Mouse (Mus musculus) bone marrow, adult 2 months (tissue): Measurements from ENCODE around the gene Tspan15. TPM values are rescaled to one million over a fixed set of nuclear protein-coding genes. Genes with fewer than 3 reads are reported as not detected.

Source experiments
- H3K27ac ChIP-seq: fragments of 200-500 bp; 2 replicates; pipeline ENCODE4 v1.5.1; 2012; ENCODE audit warnings: low read depth, mild to moderate bottlenecking, control low read depth, inconsistent platforms, low read length; ENCODE audit not compliant: control insufficient read depth, poor library complexity, insufficient read depth
- H3K4me1 ChIP-seq: fragments of 200-500 bp; 2 replicates; pipeline ENCODE4 v1.6.1; 2011; ENCODE audit warnings: low read length; ENCODE audit not compliant: control insufficient read depth, insufficient read depth
- H3K4me3 ChIP-seq: fragments of 200-500 bp; replicated peaks from 2 replicates; pipeline ENCODE3; 2011; ENCODE audit warnings: mild to moderate bottlenecking, low read depth, low read length, control low read depth; ENCODE audit not compliant: control insufficient read depth
- CTCF ChIP-seq: fragments of 200-500 bp; IDR thresholded peaks from 2 replicates; pipeline ENCODE4 v1.5.1; 2011; ENCODE audit warnings: low read length, control low read depth; ENCODE audit not compliant: control insufficient read depth, insufficient read depth
- POLR2A ChIP-seq: fragments of 200-500 bp; IDR thresholded peaks from 2 replicates; pipeline ENCODE4 v1.6.1; 2011; ENCODE audit warnings: low read depth, mild to moderate bottlenecking, control low read depth, low read length, borderline replicate concordance; ENCODE audit not compliant: control insufficient read depth
- WGBS: fragments of 180-500 bp; shearing (Covaris S2); methylation state at CpG from one replicate; pipeline ENCODE4 v1.1.7; 2018; 5-methylcytosine and 5-hydroxymethylcytosine counted together
- polyA plus RNA-seq: library from polyadenylated mRNA; stranded (reverse); fragments of >200 nt; gene quantifications from 2 replicates; pipeline ENCODE4 v1.2.4, GENCODE M21; 2011; ENCODE audit warnings: low replicate concordance; ENCODE audit not compliant: missing spikeins, insufficient read depth, insufficient read length

Gene Tspan15
- polyA plus RNA-seq, 1 experiment, result 5.3 TPM

DNA sequence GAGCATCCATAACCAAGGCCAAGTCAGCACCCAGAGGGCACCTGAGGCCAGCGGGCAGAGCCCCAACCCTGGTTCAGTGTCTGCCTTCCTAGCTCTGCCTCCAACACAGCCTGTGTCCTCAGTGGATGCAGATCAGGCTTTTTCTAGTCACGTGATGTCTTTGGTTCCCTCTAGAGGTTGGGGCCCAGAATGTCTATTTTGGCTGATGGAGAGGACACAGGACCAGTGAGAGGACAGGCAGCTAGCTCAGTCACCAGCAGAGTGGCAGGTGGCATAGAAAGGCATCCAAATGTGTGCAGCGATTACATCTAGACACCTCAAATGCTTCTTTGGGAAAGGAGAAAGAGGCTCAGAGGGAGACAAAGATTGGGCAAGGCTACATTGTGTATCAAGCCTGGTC, 49.4 kb downstream of the Tspan15 start:
- H3K4me3 ChIP-seq, result no peak overlapping the region
- H3K4me1 ChIP-seq, result no peaks in the 10 kb centered on the region
- WGBS, result 58% methylated on average over 3 of the region's 3 CpGs
- TF ChIP-seq POLR2A (no peak), CTCF (no peak)
- H3K27ac ChIP-seq, result no peak overlapping the region

DNA sequence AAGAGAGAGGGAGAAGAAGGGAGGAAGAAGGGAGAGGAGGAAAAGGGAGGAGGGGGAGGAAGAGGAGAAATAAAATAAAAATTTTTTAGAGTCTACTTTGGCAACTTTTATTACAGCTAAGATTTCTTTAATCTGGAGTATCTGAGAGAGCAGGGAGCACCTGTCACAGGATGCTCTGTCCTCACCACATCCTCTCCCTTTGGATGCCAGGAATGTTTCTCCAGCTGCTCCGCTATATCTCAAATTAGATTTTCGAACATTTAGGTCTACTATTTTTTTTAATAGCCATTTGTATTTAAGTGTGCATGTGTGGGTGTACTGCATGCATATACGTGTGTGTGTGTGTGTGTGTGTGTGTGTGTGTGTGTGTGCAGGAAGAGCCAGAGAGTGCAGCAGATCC, 51.1 kb downstream of the Tspan15 start:
- TF ChIP-seq CTCF, result no peak
- TF ChIP-seq POLR2A, result no peak

DNA sequence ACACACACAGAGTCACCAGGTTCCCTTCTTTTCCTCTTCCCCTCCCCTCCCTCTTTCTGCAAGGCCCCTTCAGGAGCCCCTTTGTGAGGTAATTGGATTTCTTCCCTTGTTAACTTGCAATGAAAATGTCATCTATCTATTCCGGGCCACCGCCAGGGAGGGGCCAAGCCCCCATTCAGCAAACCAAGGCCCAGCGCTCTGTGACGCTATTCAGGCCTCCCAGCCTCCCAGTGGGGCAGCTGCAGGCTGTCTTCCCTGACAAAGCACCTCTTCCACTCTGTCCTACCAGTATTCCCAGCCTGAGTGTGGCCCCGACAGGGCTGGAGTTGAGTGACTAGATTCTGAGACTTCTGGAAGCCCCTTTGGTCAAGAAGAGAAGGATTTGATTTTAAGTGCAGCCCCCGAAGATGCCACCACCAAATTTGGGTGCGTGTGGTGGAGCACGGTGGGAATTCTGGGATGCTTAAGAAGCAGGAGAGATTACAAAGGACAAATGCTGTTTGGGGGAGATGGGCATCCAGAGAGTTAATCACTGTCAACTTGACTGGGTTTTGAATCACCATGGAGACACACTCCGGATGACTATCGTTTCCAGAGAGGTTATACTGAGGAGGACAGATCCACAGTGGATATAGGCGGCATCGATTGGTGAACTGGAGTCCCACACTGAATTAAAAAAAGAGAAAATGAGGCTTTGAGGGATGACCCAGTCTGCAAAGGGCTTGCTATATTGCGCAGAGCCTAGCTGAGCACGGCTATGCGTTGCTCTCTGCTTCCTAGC, 56.3 kb downstream of the Tspan15 start:
- 80% methylated on average over 15 of the region's 15 CpGs for WGBS
- H3K4me1 ChIP-seq, result no peaks in the 10 kb centered on the region; the same call in 1 of the 2 replicates
- H3K27ac ChIP-seq, result no peak overlapping the region
- H3K4me3 ChIP-seq, result no peak overlapping the region
- TF ChIP-seq POLR2A, result no peak
- TF ChIP-seq CTCF, result no peak

More for the DNA sequence above, 51.1 kb downstream of the Tspan15 start:
- no peak overlapping the region for H3K27ac ChIP-seq
- 83% methylated on average over 3 of the region's 3 CpGs for WGBS
- no peaks in the 10 kb centered on the region for H3K4me1 ChIP-seq
- no peak overlapping the region for H3K4me3 ChIP-seq

DNA sequence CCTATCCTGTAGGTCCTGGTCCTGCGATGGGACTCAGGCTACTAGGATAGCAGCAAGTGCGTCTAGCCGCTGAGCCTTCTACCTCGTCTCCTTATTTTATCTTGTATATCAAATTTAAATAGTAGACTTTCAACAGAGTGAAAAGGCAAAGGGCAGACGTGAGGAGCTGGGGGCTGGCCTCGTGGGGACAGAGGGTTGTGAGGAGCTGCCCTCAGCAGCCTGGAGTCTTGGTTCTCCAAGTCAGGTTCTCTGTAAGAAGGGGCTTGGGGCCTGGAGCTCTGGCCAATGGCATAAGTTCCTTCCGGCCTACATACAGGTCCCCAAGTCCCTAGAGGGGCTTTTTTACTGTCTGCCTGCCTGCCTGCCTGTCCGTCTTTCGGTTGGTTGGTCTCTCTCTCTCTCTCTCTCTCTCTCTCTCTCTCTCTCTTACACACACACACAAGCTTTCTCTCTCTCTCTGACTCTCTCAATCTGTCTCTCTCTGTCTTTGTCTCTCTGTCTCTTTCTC, 57.1 kb downstream of the Tspan15 start:
- no peak overlapping the region for H3K4me3 ChIP-seq
- no peak for TF ChIP-seq CTCF
- TF ChIP-seq POLR2A, result no peak
- no peak overlapping the region for H3K27ac ChIP-seq
- no peaks in the 10 kb centered on the region; the same call in 1 of the 2 replicates for H3K4me1 ChIP-seq
- 70% methylated on average over 9 of the region's 9 CpGs for WGBS

DNA sequence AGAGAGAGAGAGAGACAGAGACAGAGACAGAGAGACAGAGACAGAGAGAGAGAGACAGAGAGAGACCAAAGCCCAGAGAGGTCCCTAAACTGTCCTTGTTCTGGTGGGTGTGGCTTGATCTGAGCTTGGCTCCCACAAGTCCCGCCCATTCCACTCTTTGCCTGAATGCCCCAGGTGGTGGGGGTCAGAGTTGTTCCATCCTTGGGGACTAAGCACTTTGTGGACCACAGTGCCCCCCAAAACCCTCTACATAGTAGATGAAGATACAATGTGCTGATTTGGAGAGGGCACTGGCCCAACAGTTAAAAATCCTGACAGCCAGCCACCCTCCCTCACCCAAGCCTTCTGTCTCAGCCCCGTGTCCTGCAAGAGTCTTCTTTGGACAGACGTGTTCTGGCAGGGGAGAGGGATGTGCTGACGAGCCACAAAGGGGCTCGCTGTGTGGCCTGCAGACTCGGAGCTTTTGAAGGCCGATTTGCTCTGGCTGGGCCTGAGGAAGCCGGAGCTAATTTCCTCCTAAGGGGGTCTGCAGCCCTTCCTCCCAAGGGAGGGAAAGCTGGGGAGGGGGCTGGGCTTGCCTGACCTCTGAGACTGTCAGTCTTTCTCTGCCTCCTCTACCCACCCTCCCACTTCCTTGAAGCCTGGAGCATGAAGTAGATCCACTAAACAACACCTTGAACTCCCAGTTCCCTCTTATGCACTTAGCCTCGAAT, 58.1 kb downstream of the Tspan15 start:
- 43% methylated on average over 9 of the region's 9 CpGs for WGBS

DNA sequence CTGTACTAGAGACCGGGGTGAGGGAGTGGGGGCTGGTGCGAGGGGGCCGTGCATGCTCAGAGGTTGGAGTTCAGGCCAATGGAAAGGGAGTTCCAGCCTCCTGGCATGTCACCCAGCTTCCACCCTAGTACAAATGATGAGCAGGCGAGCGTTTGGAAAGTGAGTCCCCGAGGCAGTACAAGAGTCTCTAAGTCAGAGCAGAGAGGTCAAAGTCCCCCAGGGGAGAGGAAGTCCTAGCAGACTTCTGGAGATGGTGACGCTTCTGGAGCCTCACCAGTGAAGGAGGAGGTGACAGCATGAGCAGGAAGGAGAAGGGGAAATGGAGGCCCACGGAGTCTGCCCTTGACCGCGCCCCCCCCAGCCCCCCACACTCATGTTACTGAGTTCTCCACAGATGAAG, 68.6 kb downstream of the Tspan15 start:
- Histone ChIP-seq H3K27ac (no peak overlapping the region), H3K4me1 (no peaks in the 10 kb centered on the region), H3K4me3 (no peak overlapping the region)
- 20% methylated on average over 10 of the region's 10 CpGs for WGBS
- no peak for TF ChIP-seq CTCF

More for the DNA sequence above, 58.1 kb downstream of the Tspan15 start:
- Histone ChIP-seq H3K4me1 (no peaks in the 10 kb centered on the region; the same call in 1 of the 2 replicates), H3K4me3 (no peak overlapping the region), H3K27ac (no peak overlapping the region)
- TF ChIP-seq POLR2A (no peak), CTCF (no peak)

DNA sequence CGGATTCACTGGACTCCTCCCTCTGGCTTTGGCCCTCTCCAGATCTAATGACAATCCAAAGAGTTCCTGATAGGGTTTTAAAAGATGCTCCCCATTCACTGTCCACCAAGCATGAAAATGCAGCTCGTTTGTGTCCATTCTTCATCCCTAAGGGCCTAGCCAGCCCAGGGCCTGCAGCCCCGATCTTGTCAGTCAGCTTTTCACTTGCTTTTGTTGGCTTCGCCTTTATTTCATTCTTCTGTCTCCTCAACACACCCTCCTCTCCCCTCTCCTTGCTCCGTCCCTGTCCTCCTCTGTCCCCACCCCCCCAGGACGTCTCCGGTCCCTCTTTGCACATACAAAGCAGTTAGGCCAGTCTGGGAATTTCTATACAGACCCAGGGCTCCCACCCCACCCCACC, 81.1 kb downstream of the Tspan15 start:
- 66% methylated on average over 7 of the region's 7 CpGs for WGBS
- no peak overlapping the region for H3K4me3 ChIP-seq
- TF ChIP-seq POLR2A (no peak), CTCF (no peak)

DNA sequence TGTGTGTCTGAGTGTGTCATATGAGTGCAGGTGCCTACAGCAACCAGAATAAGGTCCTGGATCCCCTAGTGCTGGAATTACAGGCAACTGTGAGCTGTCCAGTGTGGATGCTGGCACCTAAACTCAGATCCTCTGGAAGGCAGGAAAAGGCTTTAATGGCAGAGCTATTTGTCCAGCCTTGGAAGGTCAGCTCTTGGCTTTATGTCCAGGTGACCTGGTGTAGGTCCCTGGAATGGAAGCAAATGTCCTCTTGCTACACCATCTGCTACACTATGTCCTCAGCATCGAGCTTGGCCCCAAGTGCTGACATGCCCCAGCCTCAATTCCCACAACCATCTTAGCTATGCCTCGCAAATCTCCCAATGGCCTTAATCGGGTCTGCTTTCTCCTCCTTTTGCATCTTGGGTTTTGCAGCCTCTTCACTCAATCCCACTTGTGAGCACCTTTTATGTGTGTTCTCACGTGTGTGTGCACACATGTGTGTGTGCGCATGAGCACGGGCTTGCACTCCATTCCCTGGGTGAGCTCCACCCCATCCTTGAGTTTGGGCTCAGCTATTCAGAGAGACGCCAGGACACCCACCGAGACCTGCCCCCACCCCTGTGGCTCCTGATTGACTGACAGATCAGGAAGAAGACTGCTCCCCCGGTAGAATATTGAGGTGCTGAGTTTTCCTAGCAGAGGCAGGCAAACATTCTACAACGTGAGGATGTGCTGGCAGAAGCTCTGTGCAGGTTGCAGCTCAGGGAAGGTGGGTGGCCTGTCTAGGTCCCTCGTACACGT, 83.4 kb downstream of the Tspan15 start:
- TF ChIP-seq POLR2A, result no peak
- no peak for TF ChIP-seq CTCF
- 56% methylated on average over 12 of the region's 12 CpGs for WGBS
- Histone ChIP-seq H3K4me3 (no peak overlapping the region), H3K4me1 (no peaks in the 10 kb centered on the region), H3K27ac (no peak overlapping the region)

More for the DNA sequence above, 81.1 kb downstream of the Tspan15 start:
- H3K27ac ChIP-seq, result no peak overlapping the region
- H3K4me1 ChIP-seq, result no peaks in the 10 kb centered on the region
